Mouse (Mus musculus): ENCODE data around the gene Zeb2. TPM values are rescaled to one million over a fixed set of nuclear protein-coding genes. Genes with fewer than 3 reads are reported as not detected.
A peak's percentile ranks its signal among the peaks of the same experiment; 100 is the strongest.

Gene Zeb2
- total RNA-seq, 2 experiments from 2014 or later: 138 to 189 TPM

- ATAC-seq (replicated peaks; ENCODE audit: poor library complexity): no peak
Observed at GRCm38 (mm10) chr2:45017186-45017800, 99.9 kb downstream of the Zeb2 start.

- peak; percentile 18; the same call in 1 of the 2 replicates for ATAC-seq (replicated peaks; ENCODE audit: poor library complexity)
Observed at GRCm38 (mm10) chr2:45013325-45013724, 103.9 kb downstream of the Zeb2 start.

- no peak for ATAC-seq (replicated peaks; ENCODE audit: poor library complexity)
Observed at GRCm38 (mm10) chr2:45012676-45013075, 104.5 kb downstream of the Zeb2 start.

GRCm38 (mm10) chr2:45010701-45011100, 106.5 kb downstream of the Zeb2 start:
- peak; percentile 79 for ATAC-seq (replicated peaks; ENCODE audit: poor library complexity)

GRCm38 (mm10) chr2:44999906-45000305, 117.3 kb downstream of the Zeb2 start:
- no peak for ATAC-seq (replicated peaks; ENCODE audit: poor library complexity)

GRCm38 (mm10) chr2:44998710-44999109, 118.5 kb downstream of the Zeb2 start:
- no peak for ATAC-seq (replicated peaks; ENCODE audit: poor library complexity)

GRCm38 (mm10) chr2:44981646-44982045, 135.5 kb downstream of the Zeb2 start:
- peak; percentile 92 for ATAC-seq (replicated peaks; ENCODE audit: poor library complexity)

- no peak for ATAC-seq (replicated peaks; ENCODE audit: poor library complexity)
Observed at GRCm38 (mm10) chr2:44979042-44979721, 138.0 kb downstream of the Zeb2 start.

GRCm38 (mm10) chr2:44978038-44978437, 139.2 kb downstream of the Zeb2 start:
- ATAC-seq (replicated peaks; ENCODE audit: poor library complexity): no peak

- ATAC-seq (replicated peaks; ENCODE audit: poor library complexity): no peak
Observed at GRCm38 (mm10) chr2:44977556-44977955, 139.6 kb downstream of the Zeb2 start.

GRCm38 (mm10) chr2:44977051-44977450, 140.1 kb downstream of the Zeb2 start:
- ATAC-seq (replicated peaks; ENCODE audit: poor library complexity): no peak

GRCm38 (mm10) chr2:44976484-44976883, 140.7 kb downstream of the Zeb2 start:
- peak; percentile 75 for ATAC-seq (replicated peaks; ENCODE audit: poor library complexity)

- peak; percentile 32 for ATAC-seq (replicated peaks; ENCODE audit: poor library complexity)
Observed at GRCm38 (mm10) chr2:44973828-44974227, 143.4 kb downstream of the Zeb2 start.

- peak; percentile 78 for ATAC-seq (replicated peaks; ENCODE audit: poor library complexity)
Observed at GRCm38 (mm10) chr2:44970087-44970646, 147.0 kb downstream of the Zeb2 start.

- ATAC-seq (replicated peaks; ENCODE audit: poor library complexity): no peak
Observed at GRCm38 (mm10) chr2:44969640-44970039, 147.6 kb downstream of the Zeb2 start.

GRCm38 (mm10) chr2:44969226-44969625, 148.0 kb downstream of the Zeb2 start:
- ATAC-seq (replicated peaks; ENCODE audit: poor library complexity): peak; percentile 63

GRCm38 (mm10) chr2:44965834-44966555, 151.2 kb downstream of the Zeb2 start:
- no peak for ATAC-seq (replicated peaks; ENCODE audit: poor library complexity)

- ATAC-seq (replicated peaks; ENCODE audit: poor library complexity): peak; percentile 27; the same call in 1 of the 2 replicates
Observed at GRCm38 (mm10) chr2:44962620-44963019, 154.6 kb downstream of the Zeb2 start.

- ATAC-seq (replicated peaks; ENCODE audit: poor library complexity): no peak
Observed at GRCm38 (mm10) chr2:44961192-44961591, 156.0 kb downstream of the Zeb2 start.

- ATAC-seq (replicated peaks; ENCODE audit: poor library complexity): no peak
Observed at GRCm38 (mm10) chr2:44960561-44960960, 156.6 kb downstream of the Zeb2 start.

- no peak for ATAC-seq (replicated peaks; ENCODE audit: poor library complexity)
Observed at GRCm38 (mm10) chr2:44957329-44957797, 159.8 kb downstream of the Zeb2 start.

Measured in megakaryocyte progenitor cell, adult 5-6 weeks (primary cell).